Mouse (Mus musculus) liver (tissue): Measurements from ENCODE around the gene Gm9767.

ENCODE experiments used
- DNase-seq: peaks from one replicate; pipeline ENCODE4 v3.0.0-alpha.2; 2020; ENCODE audit warnings: mixed read lengths

Gm9767 gene

DNA sequence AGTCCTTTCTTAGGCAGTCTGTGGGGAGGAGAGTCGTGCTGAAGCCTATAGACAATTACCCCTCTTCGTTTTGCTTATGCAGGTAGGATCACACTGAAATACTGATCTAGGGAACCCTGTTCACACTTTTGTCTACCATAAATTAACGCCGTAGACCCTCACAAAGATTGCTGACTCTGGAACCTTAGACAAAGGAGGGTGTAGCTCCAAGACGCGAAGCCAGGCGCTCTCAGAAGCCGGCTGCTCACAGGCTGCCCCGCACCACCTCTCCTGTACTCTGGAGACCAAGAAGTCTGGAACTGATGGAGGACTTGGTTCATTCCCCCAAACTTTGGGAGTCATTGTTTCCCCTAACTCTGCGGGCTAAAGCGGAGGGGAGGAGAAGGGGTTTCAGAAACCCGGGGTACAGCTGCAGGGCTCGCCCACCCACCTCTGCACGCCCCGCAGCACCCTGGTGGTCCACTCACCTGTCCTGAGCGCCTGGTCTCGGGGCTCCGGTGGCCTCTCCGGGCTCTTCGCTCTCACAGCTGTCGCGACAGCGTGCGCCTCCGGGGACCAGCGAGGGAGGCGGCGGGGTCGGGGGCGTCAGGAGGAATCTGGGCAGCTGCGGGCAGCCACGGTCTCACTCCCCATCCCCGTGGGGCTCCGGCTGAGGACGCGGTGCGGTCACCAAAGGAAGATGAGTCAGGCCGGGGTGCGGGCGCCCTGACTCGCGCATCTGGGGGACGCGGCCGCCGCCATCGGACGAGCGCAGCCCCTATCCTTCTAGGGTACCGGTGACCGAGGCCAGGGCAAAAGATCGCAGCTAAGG is at the start of gene Gm9767:
TSS of gene Gm9767 (plus strand) at position 585 of the 811 bp plus-strand sequence.
- peak; percentile 4 for DNase-seq

DNA sequence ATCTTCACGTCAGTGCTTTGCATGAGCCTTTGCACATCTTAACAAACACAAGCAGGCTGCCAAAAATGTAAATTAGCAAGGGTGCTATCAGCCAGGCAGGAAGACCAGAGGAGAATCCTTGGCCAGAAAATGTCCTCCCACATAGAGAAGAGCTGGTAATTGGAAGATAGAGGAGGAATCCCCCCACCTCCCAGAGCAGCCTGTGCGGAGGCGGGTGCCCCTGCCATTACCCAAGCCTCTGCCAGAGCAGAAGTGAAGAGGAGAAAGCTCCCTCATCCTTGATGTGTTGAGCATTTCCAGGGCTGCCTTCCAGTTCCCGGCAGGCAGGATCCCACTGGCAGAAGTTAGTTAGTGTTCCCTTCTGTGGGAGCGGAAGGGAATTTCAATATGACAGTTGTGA is 43.1 kb upstream of the Gm9767 start:
- peak; percentile 12 for DNase-seq

DNA sequence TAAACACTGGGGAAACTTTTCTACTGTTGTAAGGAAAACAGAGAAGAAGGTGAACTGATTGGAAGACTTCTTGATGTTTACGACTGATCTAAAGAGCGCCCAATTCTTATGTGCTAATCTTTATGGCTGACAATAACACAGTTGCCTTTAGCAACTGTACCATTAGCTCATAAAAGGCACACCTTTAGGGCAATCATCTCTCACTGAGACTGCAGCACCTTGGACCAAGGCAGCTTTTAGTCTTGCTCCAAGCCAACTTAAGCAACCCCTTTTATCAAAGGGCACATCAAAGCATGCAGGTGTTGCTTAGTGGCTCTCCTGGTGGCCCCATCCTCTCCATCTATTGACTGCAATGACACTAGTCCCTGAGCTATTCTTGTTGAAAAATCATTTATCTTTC is 26.9 kb upstream of the Gm9767 start:
- no peak for DNase-seq

DNA sequence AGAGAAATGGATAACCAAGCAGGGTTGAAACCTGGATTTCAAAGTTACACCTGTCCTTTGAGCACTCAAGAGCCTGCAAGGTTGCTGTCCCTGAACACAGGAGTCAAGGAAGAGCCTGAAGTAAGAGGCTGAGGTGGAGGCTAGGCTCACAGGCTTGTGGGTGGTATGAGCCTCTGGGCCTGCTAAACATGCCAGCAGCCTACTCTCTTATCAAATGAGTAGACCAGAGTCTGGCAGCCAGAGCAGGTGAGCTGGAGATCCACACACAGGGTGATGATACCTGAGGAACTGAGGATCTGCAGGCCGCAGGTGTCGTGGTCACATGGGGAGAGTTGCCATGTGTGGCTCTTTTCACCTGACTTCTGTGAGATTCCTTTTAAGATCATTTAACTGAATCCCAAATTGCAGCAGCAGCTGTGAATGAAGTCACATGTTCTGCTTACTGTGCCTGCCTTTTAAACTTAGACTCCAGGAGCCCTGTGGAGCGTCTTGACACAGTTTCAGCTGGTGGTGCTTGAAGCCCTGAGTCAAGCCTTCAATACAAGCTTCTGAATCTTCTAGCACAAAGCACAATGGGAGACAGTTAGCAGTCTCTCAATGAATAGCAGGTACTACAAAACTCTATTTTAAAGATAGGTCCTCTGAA is 18.3 kb upstream of the Gm9767 start:
- no peak for DNase-seq

DNA sequence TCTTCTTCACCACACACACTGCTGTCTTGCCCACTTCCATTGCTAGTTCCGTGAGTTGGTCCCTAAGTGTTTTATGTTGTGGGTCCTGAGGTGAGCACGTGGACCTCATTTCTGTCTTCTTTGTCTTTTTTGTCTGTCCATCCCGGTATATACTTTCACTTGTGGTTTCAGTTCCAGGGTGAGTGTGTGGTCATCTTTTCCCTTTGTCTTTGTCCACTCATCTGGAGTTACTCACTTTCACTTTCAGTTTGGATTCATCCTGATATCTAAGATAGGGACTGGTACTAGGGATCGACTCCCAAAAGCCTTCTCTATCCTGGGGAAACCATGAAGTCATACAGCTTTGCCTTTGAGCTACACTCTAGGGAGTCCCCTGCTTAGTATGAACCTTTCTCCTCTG is 15.0 kb upstream of the Gm9767 start:
- no peak for DNase-seq

DNA sequence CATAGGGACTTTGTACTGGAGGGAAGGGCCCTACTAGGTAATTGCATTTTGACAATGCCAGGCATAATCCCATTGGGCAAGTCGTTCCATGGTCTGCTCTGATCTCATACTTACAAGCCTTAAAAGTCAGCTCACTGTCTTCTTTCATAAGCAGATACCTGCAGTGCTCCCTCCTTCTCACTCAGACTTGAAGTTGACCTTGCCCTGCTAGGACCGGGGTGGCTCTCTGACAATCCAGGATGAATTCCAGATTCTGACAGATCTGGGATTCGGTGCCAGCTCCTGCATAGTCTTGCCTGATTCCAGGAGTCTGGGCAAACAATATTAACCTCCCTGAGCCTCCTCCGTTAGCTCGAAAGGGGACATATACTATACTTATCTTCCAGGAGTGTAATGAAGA is 6.1 kb upstream of the Gm9767 start:
- no peak for DNase-seq

DNA sequence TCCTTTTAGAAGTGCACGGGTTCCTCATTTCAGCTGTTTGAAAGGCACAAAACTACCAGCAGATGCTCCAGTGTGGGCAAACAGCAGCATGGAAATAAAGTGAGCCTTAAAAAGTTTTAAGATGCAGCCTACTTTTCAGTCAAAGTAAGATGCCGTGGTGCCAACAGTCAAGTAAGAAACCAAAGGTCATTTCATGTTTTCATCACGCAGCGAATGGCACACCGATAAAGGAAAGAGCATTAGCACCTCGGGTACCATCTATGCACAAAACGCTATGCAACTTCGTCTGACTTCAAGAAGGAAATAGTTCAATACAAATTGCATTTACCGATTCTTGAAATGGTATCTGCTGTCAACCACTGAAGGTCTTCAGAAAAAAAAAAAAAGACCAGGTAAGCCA is 1.1 kb upstream of the Gm9767 start:
- DNase-seq: no peak

DNA sequence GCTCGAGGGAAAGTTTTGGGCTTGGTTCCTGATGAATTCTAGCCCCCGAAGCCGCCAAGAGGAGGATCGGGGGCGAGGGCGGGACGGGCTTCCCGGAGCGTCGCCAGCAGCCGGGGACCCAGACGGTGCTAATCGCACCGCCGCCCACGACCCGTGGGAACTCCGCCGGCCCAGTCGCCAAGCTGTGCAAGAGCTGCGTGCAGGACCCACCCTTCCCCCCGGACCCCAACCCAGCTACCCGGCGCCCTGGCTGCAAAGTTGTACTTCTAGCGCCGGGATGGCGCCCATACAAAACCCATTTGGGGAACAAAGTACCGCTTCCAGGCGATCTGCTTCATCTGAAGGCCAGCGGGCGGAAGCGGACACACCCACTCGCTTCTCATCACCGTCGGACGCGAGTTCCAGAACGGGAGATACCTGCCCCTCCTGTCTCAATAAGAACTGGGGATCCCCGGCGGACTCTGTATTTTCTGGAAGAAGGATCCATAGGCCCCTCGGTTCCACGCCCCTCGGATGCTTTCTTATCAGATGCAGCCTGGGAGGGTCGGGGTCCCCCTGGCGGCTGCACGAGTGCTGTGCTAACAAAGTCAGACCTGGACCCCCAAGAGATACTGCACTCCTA is 577 bp downstream of the Gm9767 start, which contains the start of gene Tmem200a:
TSS of gene Tmem200a (minus strand) at position 532 of the 622 bp plus-strand sequence.
- DNase-seq: peak; percentile 43

DNA sequence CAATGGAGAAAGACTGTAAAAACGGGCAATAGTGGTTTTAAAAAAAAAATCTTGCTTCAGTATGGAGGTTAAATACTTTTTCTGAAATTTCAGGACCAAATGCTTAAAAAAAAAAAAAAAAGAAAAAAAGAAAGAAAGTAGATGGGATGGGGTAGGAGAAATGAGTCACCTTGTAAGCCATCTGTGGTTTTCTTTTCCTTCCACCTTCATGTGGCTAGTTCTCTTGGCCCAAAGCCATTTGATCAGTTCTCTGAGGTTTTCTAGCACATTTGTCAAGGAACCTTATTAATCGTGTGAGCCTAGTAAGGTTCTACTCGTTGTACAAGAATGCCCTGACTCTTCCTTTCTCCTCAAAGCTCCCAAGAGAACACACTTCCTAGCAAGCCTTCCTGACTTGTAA is 1.6 kb downstream of the Gm9767 start:
- no peak for DNase-seq

DNA sequence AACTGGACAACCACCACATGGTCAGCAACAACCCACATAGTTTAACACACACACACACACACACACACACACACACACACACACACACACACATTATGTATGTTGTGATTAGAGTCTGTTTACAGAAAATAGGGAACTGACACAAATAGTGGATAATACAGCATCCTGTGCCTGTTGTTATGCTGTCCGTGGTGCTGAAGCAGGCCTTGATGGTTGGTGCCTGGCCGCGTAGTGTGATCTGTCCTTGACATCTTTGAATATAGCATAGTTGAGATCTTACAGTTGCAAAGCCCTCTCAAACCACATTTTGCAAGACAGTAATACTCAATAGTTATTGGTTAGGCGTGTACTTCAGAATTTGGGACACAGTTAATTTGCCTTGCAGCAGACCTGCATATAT is 4.0 kb downstream of the Gm9767 start:
- no peak for DNase-seq

DNA sequence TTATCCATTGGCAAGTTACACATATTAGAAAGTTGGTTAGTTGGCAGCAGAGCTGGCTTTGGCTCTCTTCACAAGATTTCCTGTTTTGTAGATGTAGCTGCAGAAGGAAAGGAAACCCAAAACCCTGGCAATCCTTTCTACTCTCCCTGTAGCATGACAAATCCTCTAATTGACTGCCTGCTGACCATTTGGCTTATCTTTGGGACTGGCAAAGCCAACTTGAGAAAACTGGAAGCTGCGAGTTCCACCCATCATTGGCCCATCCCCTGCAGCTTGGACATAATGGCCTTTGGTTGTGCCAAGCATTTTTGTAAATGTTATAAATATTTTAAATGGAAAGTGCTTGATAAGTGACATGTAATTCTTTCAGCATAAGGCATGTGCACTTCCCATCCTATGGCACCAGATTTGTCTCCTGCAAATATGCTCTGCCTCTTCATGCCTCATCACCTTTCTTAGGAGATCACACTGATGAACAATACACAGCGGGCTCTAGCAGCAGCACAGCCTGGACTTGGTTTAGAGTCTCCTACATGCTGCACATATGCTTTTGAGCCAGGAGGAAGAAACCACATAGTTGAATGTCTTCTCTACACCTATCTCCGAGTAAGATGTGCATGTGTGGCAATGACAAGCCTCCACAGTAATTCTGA is 25.4 kb downstream of the Gm9767 start:
- no peak for DNase-seq

DNA sequence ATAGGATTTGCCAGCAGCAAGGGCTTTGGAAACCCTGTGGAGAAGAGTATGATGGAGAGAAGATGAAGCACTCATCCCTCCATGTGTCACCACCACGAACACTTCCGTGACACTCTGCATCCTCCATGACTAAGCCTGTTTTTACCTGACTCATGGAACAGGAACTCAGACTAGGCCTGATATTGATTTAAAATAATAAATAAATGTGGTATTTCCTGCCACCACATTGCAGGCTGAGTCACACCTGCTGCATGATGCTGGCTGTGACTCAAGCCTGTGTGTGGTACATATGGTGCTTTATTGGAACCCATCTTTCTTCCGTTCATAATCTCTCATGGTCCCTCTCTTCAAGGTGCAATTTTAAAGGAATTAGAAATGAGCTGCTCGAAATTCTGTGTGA is 36.4 kb downstream of the Gm9767 start:
- no peak for DNase-seq

DNA sequence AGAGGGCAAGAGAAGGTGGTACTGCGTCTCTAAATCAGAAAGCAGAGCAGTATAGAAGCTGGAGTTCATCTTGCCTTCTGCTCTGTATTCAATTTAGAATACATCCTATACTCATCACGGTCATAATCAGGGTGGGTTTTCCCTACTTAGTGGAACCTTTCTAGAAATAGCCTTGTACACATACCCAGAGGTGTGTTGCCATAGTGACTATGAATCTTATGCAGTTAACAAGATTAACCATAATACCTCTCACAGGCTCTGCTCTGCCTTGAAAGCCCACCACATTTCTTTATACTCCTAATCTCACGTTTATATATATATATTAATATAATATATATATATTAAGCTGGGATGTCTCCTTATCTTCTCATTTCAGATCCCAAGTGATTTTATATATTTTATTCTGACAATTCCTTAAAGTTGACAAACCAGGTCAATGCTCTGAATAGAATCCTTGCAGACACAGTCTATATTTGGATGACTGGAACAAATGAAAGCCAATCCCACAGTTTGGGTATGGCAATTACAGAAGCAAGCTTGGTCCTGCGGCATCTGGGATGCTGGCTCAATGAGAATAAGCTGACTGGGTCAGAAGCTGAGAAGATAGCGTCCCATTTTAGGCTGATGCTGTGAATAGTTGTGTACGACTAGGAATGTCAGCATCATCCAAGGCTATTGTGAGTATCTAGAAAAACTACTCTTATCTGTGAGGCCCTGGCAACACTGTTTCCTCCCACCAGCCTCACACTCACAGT is 41.2 kb downstream of the Gm9767 start:
- no peak for DNase-seq

DNA sequence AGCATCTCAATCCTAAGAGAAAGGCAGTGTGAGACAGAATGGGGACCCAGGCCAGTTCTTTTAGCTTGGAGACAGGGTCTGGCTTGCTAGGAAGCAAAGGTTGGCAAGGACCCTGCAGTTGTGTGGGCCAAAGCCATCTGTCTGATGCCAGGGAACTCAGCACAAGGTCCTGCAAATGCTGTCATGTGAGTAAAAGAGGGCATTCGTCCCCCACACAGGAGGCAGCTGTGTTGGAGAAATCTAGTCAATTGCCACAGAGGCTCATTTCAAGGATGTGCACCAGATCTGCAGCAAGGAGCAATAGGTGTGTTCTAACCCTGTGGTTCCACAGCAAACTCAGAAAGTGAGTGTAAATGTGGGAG is 41.7 kb downstream of the Gm9767 start:
- DNase-seq: no peak
